7 mouse cellular contexts compared by ENCODE assay signal in the genomic region with DNA sequence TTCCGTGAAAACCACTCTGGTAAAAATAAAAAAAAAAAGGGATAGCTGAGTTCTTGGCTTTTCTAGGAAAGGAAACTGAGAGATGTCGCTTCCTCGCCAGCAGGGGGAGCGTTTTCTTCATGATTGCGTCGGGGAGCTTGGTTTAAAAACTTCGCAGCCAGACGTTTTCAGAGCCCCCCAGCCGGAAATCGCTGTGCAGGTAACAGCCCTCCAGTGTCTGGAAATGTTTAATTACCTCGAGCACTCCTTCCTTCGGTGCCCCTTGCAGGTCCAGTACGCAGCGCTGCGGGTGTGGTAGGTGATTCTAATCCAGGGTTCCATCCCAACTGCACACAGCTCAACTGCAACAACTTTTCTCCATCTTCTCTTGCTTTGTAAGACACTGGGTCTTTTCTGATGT. TPM values are rescaled to one million over a fixed set of nuclear protein-coding genes. Genes with fewer than 3 reads are reported as not detected.
DNase-seq lines count a peak whose midpoint lies in the region; TF ChIP-seq lines count a peak whose summit lies in the region.

A gene (plus strand): TSS at position 146 of the 400 bp plus-strand sequence.

- TF ChIP-seq CTCF in bone marrow macrophage, adult 2 months (IDR thresholded peaks at IDR 0.05; ENCODE audit: low read depth, low read length) = peak; percentile 78
- TF ChIP-seq CTCF in small intestine, adult 2 months (IDR thresholded peaks at IDR 0.05; ENCODE audit: extremely low read depth, insufficient read length, insufficient replicate concordance, low read depth, low read length) = peak; percentile 76; the same call in 1 of the 2 replicates

- H3K27me3 ChIP-seq in forebrain, embryonic 10.5 days (ENCODE audit: poor library complexity, severe bottlenecking) = peaks cover 65% of the 10 kb centered on the region
- H3K27me3 ChIP-seq in small intestine, adult 2 months (ENCODE audit: control insufficient read depth, insufficient read depth, low read length) = peaks cover 19% of the 10 kb centered on the region

- DNase-seq in Muller cell, postnatal 12 days (ENCODE audit: inconsistent ontology term) = peak; percentile 50
- DNase-seq in forebrain, embryonic 10.5 days (ENCODE audit: extremely low spot score, low spot score) = peak; percentile 73
- peak; percentile 76 to 80 for DNase-seq in heart, postnatal 36 days
- DNase-seq in layer of hippocampus, postnatal 25 days (ENCODE audit: extremely low spot score in 1 of 2, low spot score in 1 of 2) = peak; percentile 59 to 82

- no peaks in the 10 kb centered on the region for H3K36me3 ChIP-seq in forebrain, embryonic 10.5 days (replicated peaks)
- no peaks in the 10 kb centered on the region for H3K36me3 ChIP-seq in macrophage (ENCODE audit: inconsistent target)
- no peaks in the 10 kb centered on the region for H3K36me3 ChIP-seq in small intestine, adult 2 months (ENCODE audit: control insufficient read depth, insufficient read depth, low read length)

- no peaks in the 10 kb centered on the region for H3K79me2 ChIP-seq in macrophage (ENCODE audit: inconsistent target)

- no peak for TF ChIP-seq POLR2A in bone marrow macrophage, adult 2 months (IDR thresholded peaks at IDR 0.05; ENCODE audit: borderline replicate concordance, low read depth, low read length)
- no peak for TF ChIP-seq POLR2A in small intestine, adult 2 months (IDR thresholded peaks at IDR 0.05; ENCODE audit: low read depth, low read length)

- no peaks in the 10 kb centered on the region for H3K9me3 ChIP-seq in forebrain, embryonic 10.5 days

- no peaks in the 10 kb centered on the region for H3K4me1 ChIP-seq in bone marrow macrophage, adult 2 months (ENCODE audit: control insufficient read depth, insufficient read depth, low read length)
- H3K4me1 ChIP-seq in forebrain, embryonic 10.5 days = peaks cover 19% of the 10 kb centered on the region
- H3K4me1 ChIP-seq in small intestine, adult 2 months (ENCODE audit: control insufficient read depth, insufficient read depth, insufficient read length, low read length) = no peaks in the 10 kb centered on the region

- peak within 1 kb of the TSS; percentile 53 for H3K4me3 ChIP-seq in bone marrow macrophage, adult 2 months (ENCODE audit: insufficient read depth, low read length)
- H3K4me3 ChIP-seq in forebrain, embryonic 10.5 days = peak within 1 kb of the TSS; percentile 45
- H3K4me3 ChIP-seq in macrophage (ENCODE audit: inconsistent target) = peak within 1 kb of the TSS; percentile 21; the same call in 1 of the 2 replicates
- H3K4me3 ChIP-seq in small intestine, adult 2 months (ENCODE audit: low read depth, low read length) = peak within 1 kb of the TSS; percentile 59

- intact Hi-C loops in heart, postnatal 36 days (cut with DNase I) = loop anchor here (1.0 to 10.0 kb wide), 7 partner anchors 323 to 1017 kb away; a partner anchor contains a TSS

- WGBS in forebrain, embryonic 10.5 days = 0% methylated on average over 15 of the region's 15 CpGs
- 3% methylated on average over 15 of the region's 15 CpGs for WGBS in macrophage (ENCODE audit: missing documents)
- under 1% methylated on average over 15 of the region's 15 CpGs for WGBS in small intestine, adult 2 months

- no peak within 1 kb of the TSS for H3K27ac ChIP-seq in bone marrow macrophage, adult 2 months (ENCODE audit: insufficient read depth, low read depth, low read length)
- H3K27ac ChIP-seq in forebrain, embryonic 10.5 days = no peak within 1 kb of the TSS
- no peak within 1 kb of the TSS for H3K27ac ChIP-seq in macrophage
- no peak within 1 kb of the TSS for H3K27ac ChIP-seq in small intestine, adult 2 months (ENCODE audit: insufficient read depth, low read depth, low read length)

RNA-seq across cellular contexts. Expression of the gene that starts here (rescaled TPM):
- not detected in 2 replicates for polyA plus RNA-seq in bone marrow macrophage, adult 2 months (2012; ENCODE audit: insufficient read depth, insufficient read length, missing spikeins)
- 2.3 and 3.4 TPM in 2 replicates for polyA plus RNA-seq in forebrain, embryonic 10.5 days (2016; fragmentation: Nextera tagmentation; extraction: Ambion mirVana)
- 1 to 10 TPM; 4.3 to 6.5 TPM for total RNA-seq in heart, postnatal 36 days (2021)
- 1 to 10 TPM; 3.0 to 4.4 TPM for total RNA-seq in layer of hippocampus, postnatal 25 days (2021)
- 1 to 10 TPM in 1 of 26 experiments, not detected in 25; 4.7 TPM for total RNA-seq in macrophage (2018; cell fraction: chromatin; rRNA removed)
- under 1 TPM in 1 of 26 experiments, not detected in 25; 0.06 TPM for total RNA-seq in macrophage (2018; cell fraction: cytosol; rRNA removed)
- total RNA-seq in macrophage (2018; cell fraction: nucleus; rRNA removed) = not detected
- not detected in 3 replicates for polyA plus RNA-seq in macrophage (2018)
- polyA plus RNA-seq in small intestine, adult 2 months (2012; rRNA removed) = 5.1 and 7.9 TPM in 2 replicates
